Mouse (Mus musculus) heart, postnatal 14 days (tissue): ENCODE data around the gene Etl4. TPM values are rescaled to one million over a fixed set of nuclear protein-coding genes. Genes with fewer than 3 reads are reported as not detected.
"Not testable (repeated sequence)": the region's sequence is repeated elsewhere in the genome, so short reads cannot be mapped to it uniquely, and the experiment has no call there.

Experiments
- DNase-seq, 2 experiments: peaks; one replicate each; pipeline ENCODE4 v3.0.0; 2021 to 2022
- intact Hi-C: fragments of 180-260 bp; cut with DNase I; formaldehyde crosslinking; loops from one replicate; pipeline ENCODE4 v1.15.1; 2025
- total RNA-seq, 2 experiments: library from RNA; stranded (reverse); gene quantifications; 2 replicates each; pipeline ENCODE4 v1.2.3; 2021

The Etl4 gene
- total RNA-seq, 2 experiments from 2014 or later, result 44.5 to 47.0 TPM

- no peak for DNase-seq
- intact Hi-C loops, result no loop called here
Measured at GRCm38 (mm10) chr2:20284425-20284824, 374.8 kb downstream of the Etl4 start.

GRCm38 (mm10) chr2:20290982-20291740 is 381.6 kb downstream of the Etl4 start:
- intact Hi-C loops, result no loop called here
- no peak for DNase-seq

GRCm38 (mm10) chr2:20291741-20292110 is 382.1 kb downstream of the Etl4 start:
- intact Hi-C loops, result no loop called here
- DNase-seq, result no peak

- intact Hi-C loops, result no loop called here
- no peak for DNase-seq
Measured at GRCm38 (mm10) chr2:20293336-20293735, 383.8 kb downstream of the Etl4 start.

- intact Hi-C loops, result no loop called here
- no peak for DNase-seq
Measured at GRCm38 (mm10) chr2:20294596-20294995, 385.0 kb downstream of the Etl4 start.

DNA sequence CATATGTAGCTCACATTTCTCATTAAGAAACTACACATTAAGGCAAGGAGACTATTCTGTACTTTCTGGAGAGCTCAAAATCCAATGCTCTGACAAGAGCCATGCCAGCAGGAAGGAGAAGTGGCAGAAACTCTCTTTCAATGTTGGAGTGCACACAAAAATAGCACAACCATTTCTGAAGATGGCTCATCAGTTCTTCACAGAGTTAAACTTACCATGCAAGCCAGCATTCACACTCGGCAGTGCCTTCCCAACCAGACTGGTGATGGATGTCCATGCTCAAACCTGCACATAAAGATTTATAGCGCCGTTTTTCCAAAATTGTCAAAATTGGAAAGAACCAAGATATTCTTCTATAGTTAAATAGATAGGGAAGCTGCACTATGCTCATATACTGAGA is 392.9 kb downstream of the Etl4 start:
- DNase-seq, result no peak

DNA sequence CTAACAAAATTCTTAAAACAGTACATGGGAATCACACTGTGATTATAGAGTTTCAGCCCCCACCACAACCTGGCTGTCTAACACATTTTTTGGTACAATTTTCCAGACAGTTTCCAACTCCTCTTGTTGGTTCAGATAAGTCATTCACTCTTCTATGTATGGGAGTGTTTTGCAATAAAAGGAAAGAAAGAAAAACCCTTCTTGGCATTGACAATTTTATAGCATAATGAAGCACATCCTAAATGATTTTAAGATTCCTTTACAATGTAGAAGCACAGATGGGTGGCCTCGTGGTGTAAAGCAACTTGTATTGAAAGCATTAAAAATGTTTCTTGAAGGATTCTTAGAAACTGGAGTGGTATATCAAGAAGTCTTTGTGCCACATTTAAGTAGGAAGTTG is 415.4 kb downstream of the Etl4 start:
- DNase-seq, result no peak
- intact Hi-C loops, result no loop called here

More for the DNA sequence above, 392.9 kb downstream of the Etl4 start:
- intact Hi-C loops, result no loop called here

GRCm38 (mm10) chr2:20336176-20336575 is 426.6 kb downstream of the Etl4 start:
- DNase-seq, result no peak
- intact Hi-C loops, result no loop called here

GRCm38 (mm10) chr2:20339016-20339734 is 429.6 kb downstream of the Etl4 start:
- DNase-seq, result no peak
- intact Hi-C loops, result no loop called here

- intact Hi-C loops, result no loop called here
- DNase-seq, result no peak
Measured at GRCm38 (mm10) chr2:20339919-20340318, 430.3 kb downstream of the Etl4 start.

DNA sequence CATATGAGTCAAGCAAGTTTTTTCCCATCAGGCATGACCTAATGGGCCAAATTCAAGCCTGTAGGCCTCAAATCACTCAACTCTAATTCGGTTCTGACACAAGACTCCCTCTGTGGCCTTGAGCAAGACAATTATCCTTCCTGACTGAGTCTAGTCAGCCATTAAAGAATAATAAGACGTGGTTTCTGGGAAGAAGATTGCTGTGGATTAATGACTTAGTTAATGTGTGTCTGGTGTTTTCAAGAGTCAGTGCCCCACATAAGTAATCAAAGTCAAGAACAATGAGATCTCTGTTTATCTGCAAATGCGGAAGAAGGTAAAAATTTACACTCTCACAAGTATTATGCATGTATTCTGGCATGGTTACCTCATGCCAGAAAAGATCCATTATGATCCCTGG is 437.3 kb downstream of the Etl4 start:
- intact Hi-C loops, result no loop called here
- DNase-seq, result no peak

- intact Hi-C loops, result no loop called here
- DNase-seq, result no peak
Measured at GRCm38 (mm10) chr2:20349268-20349667, 439.7 kb downstream of the Etl4 start.

DNA sequence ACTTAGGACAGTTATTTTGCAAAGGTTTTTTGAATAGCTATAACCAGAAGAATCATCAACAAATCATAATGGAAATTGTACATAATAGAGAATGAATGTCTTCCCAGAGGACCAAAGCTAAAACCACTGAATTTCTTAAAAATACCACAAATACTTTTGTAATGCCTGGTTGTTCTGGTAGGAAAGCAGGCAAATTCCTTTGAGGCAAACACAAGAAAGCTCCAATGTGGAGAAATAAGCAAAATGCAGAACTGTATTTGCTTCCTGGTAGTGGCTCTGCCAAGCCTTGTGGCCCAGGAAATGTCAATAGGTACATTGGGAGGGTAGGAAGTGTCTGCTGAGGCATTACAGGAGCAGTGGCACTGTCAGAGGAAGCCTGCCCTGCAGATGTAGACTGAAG is 443.2 kb downstream of the Etl4 start:
- no peak for DNase-seq
- intact Hi-C loops, result no loop called here

DNA sequence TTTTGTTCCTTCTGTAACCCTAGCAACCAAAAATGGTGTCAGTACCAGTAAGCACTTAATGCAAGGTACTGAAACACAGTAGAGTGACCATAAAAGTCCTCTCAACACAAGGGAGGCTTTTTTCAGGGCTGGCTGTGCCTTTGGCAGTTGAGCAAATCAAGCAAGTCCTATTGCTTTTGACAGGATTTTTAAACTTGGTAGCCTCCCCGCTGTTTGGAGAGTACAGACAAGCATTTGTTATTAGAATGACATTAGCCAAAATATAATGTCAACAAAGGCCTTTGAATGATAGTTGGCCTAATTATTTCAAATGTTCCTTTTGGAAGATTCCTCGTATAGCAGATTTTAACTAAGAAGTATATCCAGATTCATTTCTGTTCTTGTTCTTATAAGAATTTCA is 467.4 kb downstream of the Etl4 start:
- intact Hi-C loops, result no loop called here
- DNase-seq, result no peak

GRCm38 (mm10) chr2:20380874-20381273 is 471.3 kb downstream of the Etl4 start:
- intact Hi-C loops, DNase-seq: not testable (repeated sequence)

GRCm38 (mm10) chr2:20394083-20394482 is 484.5 kb downstream of the Etl4 start:
- DNase-seq, result no peak
- intact Hi-C loops, result no loop called here

DNA sequence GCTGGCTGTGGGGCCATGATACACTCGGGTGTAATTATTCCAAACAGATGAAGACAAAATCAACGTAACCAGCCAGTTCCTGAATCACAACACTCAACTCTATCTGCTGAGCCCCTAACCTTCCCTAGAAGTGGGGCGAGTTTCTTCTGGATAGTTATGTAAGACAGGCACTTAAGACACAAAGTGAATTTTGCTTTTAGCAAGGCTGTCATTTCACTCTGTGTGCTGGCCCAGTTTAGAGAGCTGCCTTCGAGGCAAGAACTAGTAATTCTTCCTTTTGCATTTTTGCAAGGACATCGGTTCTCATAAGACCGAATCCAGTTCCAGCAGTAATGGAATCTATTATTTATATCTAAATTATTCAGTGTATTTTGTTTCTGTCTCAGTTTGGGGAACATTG is 487.4 kb downstream of the Etl4 start:
- intact Hi-C loops, result no loop called here
- no peak for DNase-seq

- no peak for DNase-seq
- intact Hi-C loops, result no loop called here
Measured at GRCm38 (mm10) chr2:20400556-20400955, 491.0 kb downstream of the Etl4 start.

GRCm38 (mm10) chr2:20404395-20404794 is 494.8 kb downstream of the Etl4 start:
- intact Hi-C loops, result no loop called here
- DNase-seq, result no peak

DNA sequence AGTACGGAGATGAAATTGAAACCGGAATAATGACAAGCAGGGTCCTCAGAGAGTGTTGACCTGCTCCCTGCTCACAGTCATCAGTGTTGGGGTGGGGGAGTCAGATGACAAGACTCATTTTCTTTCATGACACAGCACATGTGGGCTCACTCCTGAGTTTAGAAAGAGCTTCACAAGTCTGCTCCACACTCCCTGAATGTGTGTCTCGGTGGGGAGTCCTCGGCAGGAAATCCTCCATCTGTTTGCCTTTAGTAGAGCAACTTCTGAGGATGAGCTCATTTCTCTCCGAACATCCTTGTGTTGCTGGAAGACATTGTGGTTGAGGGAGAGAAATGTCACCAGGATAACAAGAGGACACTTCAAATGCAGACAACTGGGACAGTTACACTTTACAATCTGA is 497.5 kb downstream of the Etl4 start:
- intact Hi-C loops, result no loop called here
- DNase-seq, result no peak

GRCm38 (mm10) chr2:20414856-20415255 is 505.3 kb downstream of the Etl4 start:
- DNase-seq, result no peak
- intact Hi-C loops, result no loop called here

- intact Hi-C loops, result no loop called here
- DNase-seq, result no peak
Measured at GRCm38 (mm10) chr2:20416934-20417614, 507.5 kb downstream of the Etl4 start.
